Mouse (Mus musculus) liver, embryonic 13.5 days (tissue): ENCODE results near the gene Mpeg1. TPM values are rescaled to one million over a fixed set of nuclear protein-coding genes. Genes with fewer than 3 reads are reported as not detected.

ENCODE experiments used
- ATAC-seq: fragments of 200-750 bp; cut with Nextera tagmentation; 2 replicates; pipeline ENCODE4 v1.8.0; 2017; ENCODE audit warnings: low read depth, mild to moderate bottlenecking, moderate number of reproducible peaks, moderate library complexity
- DNase-seq: peaks from one replicate; pipeline ENCODE4 v3.0.0; 2022
- H3K27ac ChIP-seq: fragments of 300-500 bp; sonication (generic); 2 replicates; pipeline ENCODE4 v1.5.1; 2015; ENCODE audit warnings: moderate library complexity, mild to moderate bottlenecking, inconsistent platforms
- H3K27me3 ChIP-seq: fragments of 300-500 bp; sonication (generic); 2 replicates; pipeline ENCODE4 v1.6.1; 2015; ENCODE audit warnings: mild to moderate bottlenecking, inconsistent platforms
- H3K36me3 ChIP-seq: fragments of 300-500 bp; sonication (generic); 2 replicates; pipeline ENCODE4 v1.6.1; 2015; ENCODE audit warnings: mild to moderate bottlenecking, inconsistent platforms
- H3K4me1 ChIP-seq: fragments of 300-500 bp; sonication (generic); replicated peaks from 2 replicates; pipeline ENCODE4 v1.6.1; 2015; ENCODE audit warnings: inconsistent platforms
- H3K4me2 ChIP-seq: fragments of 300-500 bp; sonication (generic); 2 replicates; pipeline ENCODE4 v1.6.1; 2015; ENCODE audit warnings: inconsistent platforms, mild to moderate bottlenecking, moderate library complexity
- H3K4me3 ChIP-seq: fragments of 300-500 bp; sonication (generic); replicated peaks from 2 replicates; pipeline ENCODE4 v1.5.1; 2015; ENCODE audit warnings: mild to moderate bottlenecking, inconsistent platforms
- H3K9ac ChIP-seq: fragments of 300-500 bp; sonication (generic); 2 replicates; pipeline ENCODE4 v1.6.1; 2015; ENCODE audit warnings: mild to moderate bottlenecking, inconsistent platforms
- H3K9me3 ChIP-seq: fragments of 300-500 bp; sonication (generic); replicated peaks from 2 replicates; pipeline ENCODE4 v1.6.1; 2016; ENCODE audit warnings: inconsistent platforms
- WGBS: fragments of 180-500 bp; shearing (Covaris S2); methylation state at CpG from one replicate; pipeline ENCODE4 v1.1.7; 2015; ENCODE audit not compliant: insufficient replicate concordance; 5-methylcytosine and 5-hydroxymethylcytosine counted together
- polyA plus RNA-seq: library from polyadenylated mRNA; unstranded; fragments of >200 nt; fragmentation: Nextera tagmentation; extraction: Ambion mirVana; gene quantifications from 2 replicates; pipeline ENCODE4 v1.2.1, GENCODE M21; 2015

The Mpeg1 gene
- 1.0 TPM in 2 replicates for polyA plus RNA-seq

DNA sequence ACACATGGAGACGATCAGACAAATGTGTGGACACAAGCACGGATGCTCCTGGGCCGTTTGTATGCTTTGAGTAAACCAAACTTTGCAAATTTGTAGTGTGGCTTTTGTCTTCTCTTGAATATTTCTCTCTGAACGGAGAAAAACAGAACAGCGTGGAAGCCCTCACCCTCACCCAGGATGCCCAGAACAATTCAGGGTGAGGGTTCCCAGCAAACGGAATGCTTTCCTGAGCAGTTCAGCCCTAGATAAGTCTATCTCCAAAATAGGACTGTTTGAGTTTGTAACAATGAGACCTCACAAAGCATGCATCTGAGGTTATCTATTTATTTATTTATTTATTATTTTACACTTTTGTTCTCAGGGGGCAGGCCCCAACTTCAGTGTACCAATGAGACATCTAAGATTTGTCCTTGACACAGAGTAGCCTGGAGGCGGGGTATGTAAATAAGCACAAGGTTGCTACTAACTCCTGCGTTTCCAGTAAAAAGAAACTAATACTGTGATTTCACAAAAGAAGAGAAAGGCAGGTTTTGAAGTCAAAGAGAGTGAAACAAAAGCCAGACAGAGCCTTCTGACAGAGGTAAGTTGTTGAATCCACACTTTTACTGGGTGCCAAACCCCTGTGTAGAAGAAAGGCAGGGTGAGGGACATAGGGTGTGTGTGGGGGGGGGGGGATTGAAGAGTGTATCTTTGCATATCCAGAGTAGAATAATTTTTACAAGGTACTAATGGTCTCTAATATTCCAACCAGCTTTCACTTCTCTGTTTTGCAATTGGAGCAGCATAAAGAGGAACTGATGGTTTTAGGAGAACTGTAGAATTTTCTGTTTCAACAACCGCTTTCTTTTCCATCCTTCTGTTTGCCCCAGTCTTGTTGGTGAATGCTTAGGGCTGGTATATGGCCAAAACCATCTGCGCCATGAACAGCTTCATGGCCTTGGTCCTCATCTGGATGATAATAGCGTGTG, at the start of gene Mpeg1:
Mpeg1 (plus strand) TSS at position 498 of the 968 bp plus-strand sequence.
- no peak within 1 kb of the TSS for H3K4me3 ChIP-seq
- no peak for DNase-seq

DNA sequence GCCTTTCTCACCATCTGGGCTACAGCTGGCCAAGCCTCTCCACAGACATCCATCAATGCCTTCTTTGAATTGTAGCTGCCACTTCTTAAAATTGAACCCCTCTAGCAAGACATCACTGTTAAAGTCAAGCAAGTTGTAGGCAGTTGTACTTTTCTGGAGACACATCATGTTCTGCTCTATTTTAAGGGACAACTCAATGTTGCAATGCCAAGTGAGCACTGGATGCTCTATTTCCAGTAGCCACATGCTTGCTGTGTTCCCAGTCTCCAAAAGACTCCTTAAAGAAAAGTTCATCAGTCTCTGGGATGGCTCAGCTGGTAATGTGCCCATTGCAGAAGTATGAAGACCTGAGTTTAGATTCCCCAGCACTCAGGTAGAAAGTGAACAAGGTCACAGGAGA, 46.8 kb upstream of the Mpeg1 start:
- no peak for ATAC-seq
- no peaks in the 10 kb centered on the region for H3K36me3 ChIP-seq
- H3K9ac ChIP-seq, result no peak overlapping the region
- H3K4me2 ChIP-seq, result no peak overlapping the region
- no peaks in the 10 kb centered on the region for H3K27me3 ChIP-seq
- no peak overlapping the region for H3K27ac ChIP-seq
- no peaks in the 10 kb centered on the region for H3K9me3 ChIP-seq
- H3K4me3 ChIP-seq, result no peak overlapping the region
- no peak for DNase-seq
- no peaks in the 10 kb centered on the region for H3K4me1 ChIP-seq

More for the DNA sequence above, at the start of gene Mpeg1:
- no peak within 1 kb of the TSS for H3K4me2 ChIP-seq
- no peak within 1 kb of the TSS for H3K9ac ChIP-seq
- H3K27me3 ChIP-seq, result no peaks in the 10 kb centered on the region
- WGBS, result 63% methylated on average over 11 of the region's 11 CpGs
- H3K36me3 ChIP-seq, result no peaks in the 10 kb centered on the region
- H3K4me1 ChIP-seq, result no peaks in the 10 kb centered on the region
- H3K27ac ChIP-seq, result no peak within 1 kb of the TSS
- no peaks in the 10 kb centered on the region for H3K9me3 ChIP-seq
- ATAC-seq, result no peak

DNA sequence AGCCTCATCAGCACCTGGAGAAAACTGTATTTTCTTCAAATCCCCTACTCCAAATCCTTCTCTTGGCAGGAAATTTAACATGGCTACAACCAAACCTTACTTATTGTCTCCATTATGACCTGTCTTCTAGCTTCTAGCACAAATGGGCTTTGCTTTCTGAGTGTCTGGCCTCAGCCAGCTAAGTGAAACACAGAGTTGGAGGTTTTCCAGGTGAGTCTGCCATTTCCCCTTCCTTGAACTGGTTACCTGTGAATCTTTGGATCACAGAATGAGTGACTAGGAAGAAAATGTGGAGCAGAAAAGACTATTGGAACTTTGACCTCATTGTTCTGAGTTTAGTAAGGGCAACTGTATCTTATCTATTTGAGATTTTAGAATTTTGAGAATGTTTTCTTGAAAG, 43.2 kb upstream of the Mpeg1 start, which contains the start of gene Olfr1441:
Olfr1441 (plus strand) TSS at position 73 of the 400 bp plus-strand sequence.
- no peak for DNase-seq
- Histone ChIP-seq H3K27me3 (no peaks in the 10 kb centered on the region), H3K4me2 (no peak within 1 kb of the TSS), H3K4me3 (no peak within 1 kb of the TSS), H3K27ac (no peak within 1 kb of the TSS), H3K4me1 (no peaks in the 10 kb centered on the region), H3K9me3 (no peaks in the 10 kb centered on the region), H3K36me3 (no peaks in the 10 kb centered on the region), H3K9ac (no peak within 1 kb of the TSS)
- ATAC-seq, result no peak

DNA sequence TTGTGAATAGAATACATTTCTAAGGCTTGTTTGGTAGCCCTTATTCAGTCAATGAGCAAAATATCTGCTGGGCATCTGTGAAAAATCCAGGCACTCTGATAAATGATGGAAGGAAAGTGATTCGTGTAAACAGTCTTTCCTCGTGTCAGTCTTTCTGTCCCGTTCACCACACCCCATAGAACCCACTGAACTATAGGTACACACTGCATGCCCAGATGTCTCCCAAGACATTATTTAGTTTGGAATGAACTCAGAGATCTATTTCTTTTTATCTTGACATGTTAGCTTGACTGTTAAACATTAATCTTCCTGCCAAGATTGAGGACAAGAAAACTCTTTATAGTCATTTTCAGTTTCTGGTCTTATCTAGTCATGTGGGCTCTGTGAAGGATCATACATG, 42.3 kb upstream of the Mpeg1 start:
- Histone ChIP-seq H3K27ac (no peak overlapping the region), H3K27me3 (no peaks in the 10 kb centered on the region), H3K9ac (no peak overlapping the region), H3K36me3 (no peaks in the 10 kb centered on the region), H3K4me2 (no peak overlapping the region), H3K4me3 (no peak overlapping the region), H3K9me3 (no peaks in the 10 kb centered on the region), H3K4me1 (no peaks in the 10 kb centered on the region)
- no peak for ATAC-seq
- 68% methylated on average over 3 of the region's 3 CpGs for WGBS
- DNase-seq, result no peak

DNA sequence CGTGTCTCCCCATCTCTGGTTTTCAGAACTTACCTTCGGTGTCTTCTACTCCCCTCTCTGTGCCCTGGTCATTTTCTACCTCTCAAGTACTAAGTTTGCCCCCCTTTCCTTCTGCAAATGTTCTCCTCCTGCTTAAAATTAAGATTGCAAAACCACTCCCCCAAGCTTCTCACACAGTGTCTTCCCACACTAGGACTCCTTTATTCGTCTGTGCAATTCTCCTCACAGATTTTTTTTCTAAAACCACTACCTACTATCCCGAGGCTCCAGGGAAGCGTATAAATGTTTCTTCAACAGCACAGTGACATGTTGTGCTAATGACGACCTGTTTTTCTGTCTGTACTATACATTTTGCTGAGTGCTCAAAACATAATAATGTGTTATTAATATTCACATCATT, 40.0 kb upstream of the Mpeg1 start:
- Histone ChIP-seq H3K36me3 (no peaks in the 10 kb centered on the region), H3K4me1 (no peaks in the 10 kb centered on the region), H3K9me3 (no peaks in the 10 kb centered on the region), H3K4me3 (no peak overlapping the region), H3K27me3 (no peaks in the 10 kb centered on the region), H3K4me2 (no peak overlapping the region), H3K9ac (no peak overlapping the region), H3K27ac (no peak overlapping the region)
- 58% methylated on average over 6 of the region's 6 CpGs for WGBS
- no peak for ATAC-seq
- DNase-seq, result no peak

DNA sequence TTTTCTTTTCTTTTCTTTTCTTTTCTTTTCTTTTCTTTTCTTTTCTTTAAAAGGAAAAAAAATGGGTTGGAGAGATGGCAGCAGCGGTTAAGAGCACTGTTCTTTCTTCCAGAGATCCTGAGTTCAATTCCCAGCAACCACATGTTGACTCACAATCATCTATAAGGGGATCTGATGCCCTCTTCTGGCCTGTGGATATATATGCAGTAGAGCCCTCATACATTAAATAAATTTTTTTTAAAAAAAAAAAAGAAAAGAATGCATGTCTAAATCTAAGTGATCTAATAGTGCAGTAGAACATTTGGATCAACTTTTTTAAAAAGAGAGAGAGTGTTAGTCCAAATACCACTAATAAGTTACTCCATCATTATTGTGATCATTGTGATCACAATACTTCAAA, 38.9 kb upstream of the Mpeg1 start:
- no peak overlapping the region for H3K4me2 ChIP-seq
- H3K9me3 ChIP-seq, result no peaks in the 10 kb centered on the region
- DNase-seq, result no peak
- no peak overlapping the region for H3K27ac ChIP-seq
- no peak overlapping the region for H3K4me3 ChIP-seq
- WGBS, result 50% methylated on average over 1 of the region's 1 CpGs
- H3K9ac ChIP-seq, result no peak overlapping the region
- no peaks in the 10 kb centered on the region for H3K27me3 ChIP-seq
- H3K4me1 ChIP-seq, result no peaks in the 10 kb centered on the region
- no peak for ATAC-seq
- H3K36me3 ChIP-seq, result no peaks in the 10 kb centered on the region

DNA sequence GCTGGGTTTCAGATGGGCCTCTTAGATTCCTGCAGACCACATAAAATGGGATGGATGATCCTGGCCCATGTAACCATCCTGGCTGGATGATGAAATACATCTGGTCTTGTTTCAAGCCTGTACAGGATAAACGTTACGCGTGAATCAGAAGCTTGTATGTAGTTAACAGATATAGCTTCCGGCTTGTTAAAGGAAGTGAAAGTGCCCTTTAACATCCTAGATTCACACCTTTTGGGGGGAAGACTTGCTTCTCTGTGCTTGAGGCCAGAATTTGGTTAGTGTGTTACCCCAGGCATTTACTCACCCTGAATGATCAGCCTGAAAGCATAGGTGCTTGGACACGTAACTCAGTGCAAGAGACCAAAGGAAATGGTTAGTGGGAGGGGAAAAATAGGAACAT, 33.5 kb upstream of the Mpeg1 start:
- no peaks in the 10 kb centered on the region for H3K36me3 ChIP-seq
- whole genome bisulfite sequencing, result 68% methylated on average over 5 of the region's 5 CpGs
- ATAC-seq, result no peak
- DNase-seq, result no peak
- no peaks in the 10 kb centered on the region for H3K27me3 ChIP-seq
- no peak overlapping the region for H3K9ac ChIP-seq
- H3K27ac ChIP-seq, result no peak overlapping the region
- H3K4me1 ChIP-seq, result no peaks in the 10 kb centered on the region
- H3K4me2 ChIP-seq, result no peak overlapping the region
- no peak overlapping the region for H3K4me3 ChIP-seq
- H3K9me3 ChIP-seq, result no peaks in the 10 kb centered on the region

DNA sequence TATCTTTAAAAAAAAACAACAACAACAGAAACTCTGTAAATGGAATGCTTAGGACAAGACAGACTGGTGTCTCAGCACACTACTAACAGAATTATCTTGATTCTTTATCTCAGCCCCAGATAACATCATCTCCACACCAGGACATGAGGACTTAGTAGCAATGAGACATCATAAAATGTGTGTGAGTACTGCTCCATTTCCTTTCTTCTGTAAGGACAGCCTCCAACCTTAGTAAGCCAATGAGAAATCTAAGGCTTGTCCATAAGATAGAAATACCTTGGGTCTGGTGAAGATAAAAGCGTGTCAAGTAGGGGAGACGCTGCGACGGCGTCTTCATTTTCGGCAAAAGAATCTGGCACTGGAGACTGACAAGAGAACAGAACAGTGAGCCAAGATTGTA, 33.0 kb upstream of the Mpeg1 start, which contains the start of gene Pfpl:
Pfpl (plus strand) TSS at position 301 of the 400 bp plus-strand sequence.
- ATAC-seq (no peak), DNase-seq (no peak)
- Histone ChIP-seq H3K4me2 (no peak within 1 kb of the TSS), H3K36me3 (no peaks in the 10 kb centered on the region), H3K4me3 (no peak within 1 kb of the TSS), H3K27ac (no peak within 1 kb of the TSS), H3K9ac (no peak within 1 kb of the TSS), H3K27me3 (no peaks in the 10 kb centered on the region), H3K9me3 (no peaks in the 10 kb centered on the region), H3K4me1 (no peaks in the 10 kb centered on the region)
- 81% methylated on average over 6 of the region's 6 CpGs for WGBS

DNA sequence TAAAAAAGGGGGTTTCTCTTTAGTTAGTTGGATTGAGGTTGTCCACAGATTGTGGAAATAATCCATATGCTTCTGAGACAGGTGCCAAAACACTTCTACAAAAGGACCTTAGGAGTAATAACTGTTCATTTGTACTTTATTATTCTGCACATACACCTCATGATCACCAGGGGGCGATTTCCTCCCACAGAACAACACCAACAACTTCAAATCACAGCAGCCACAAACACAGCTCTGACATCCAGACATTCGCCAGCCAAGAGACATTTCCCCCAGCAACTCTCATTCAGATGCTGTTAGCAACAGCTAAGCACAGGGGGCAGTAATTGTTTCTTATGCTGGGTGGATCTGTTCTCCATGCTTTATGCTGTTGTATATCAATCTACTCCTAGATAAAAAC, 27.5 kb upstream of the Mpeg1 start:
- Histone ChIP-seq H3K36me3 (no peaks in the 10 kb centered on the region), H3K9me3 (no peaks in the 10 kb centered on the region), H3K4me3 (no peak overlapping the region), H3K27ac (no peak overlapping the region), H3K9ac (no peak overlapping the region), H3K4me1 (no peaks in the 10 kb centered on the region), H3K4me2 (no peak overlapping the region), H3K27me3 (no peaks in the 10 kb centered on the region)
- ATAC-seq (no peak), DNase-seq (no peak)
- 3% methylated on average over 2 of the region's 2 CpGs for WGBS

DNA sequence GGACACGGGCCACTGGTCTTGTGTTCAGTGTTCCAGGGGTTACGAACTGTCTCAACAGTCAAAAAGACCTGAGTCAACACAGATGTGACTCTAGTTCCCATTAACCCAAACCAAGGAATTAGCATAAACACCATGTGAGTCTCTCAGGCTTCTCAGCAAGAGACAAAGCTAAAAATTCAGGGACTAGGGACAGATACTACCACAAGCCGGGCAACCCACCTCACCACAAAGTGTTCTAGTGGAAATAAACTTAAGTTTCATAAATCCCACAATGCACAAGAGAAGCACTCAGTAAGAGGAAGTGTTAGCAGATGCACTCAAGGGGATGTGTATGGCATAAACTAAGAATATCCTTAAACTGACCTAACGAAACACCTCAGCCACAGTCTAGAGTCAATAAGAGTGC, 25.6 kb upstream of the Mpeg1 start:
- ATAC-seq, result peak; percentile 43
- H3K9me3 ChIP-seq, result no peaks in the 10 kb centered on the region
- no peak overlapping the region for H3K9ac ChIP-seq
- H3K4me3 ChIP-seq, result no peak overlapping the region
- H3K4me2 ChIP-seq, result no peak overlapping the region
- H3K27ac ChIP-seq, result no peak overlapping the region; the same call in 1 of the 2 replicates
- 35% methylated on average over 4 of the region's 4 CpGs for WGBS
- DNase-seq, result no peak
- H3K27me3 ChIP-seq, result no peaks in the 10 kb centered on the region
- H3K4me1 ChIP-seq, result no peaks in the 10 kb centered on the region
- H3K36me3 ChIP-seq, result no peaks in the 10 kb centered on the region

DNA sequence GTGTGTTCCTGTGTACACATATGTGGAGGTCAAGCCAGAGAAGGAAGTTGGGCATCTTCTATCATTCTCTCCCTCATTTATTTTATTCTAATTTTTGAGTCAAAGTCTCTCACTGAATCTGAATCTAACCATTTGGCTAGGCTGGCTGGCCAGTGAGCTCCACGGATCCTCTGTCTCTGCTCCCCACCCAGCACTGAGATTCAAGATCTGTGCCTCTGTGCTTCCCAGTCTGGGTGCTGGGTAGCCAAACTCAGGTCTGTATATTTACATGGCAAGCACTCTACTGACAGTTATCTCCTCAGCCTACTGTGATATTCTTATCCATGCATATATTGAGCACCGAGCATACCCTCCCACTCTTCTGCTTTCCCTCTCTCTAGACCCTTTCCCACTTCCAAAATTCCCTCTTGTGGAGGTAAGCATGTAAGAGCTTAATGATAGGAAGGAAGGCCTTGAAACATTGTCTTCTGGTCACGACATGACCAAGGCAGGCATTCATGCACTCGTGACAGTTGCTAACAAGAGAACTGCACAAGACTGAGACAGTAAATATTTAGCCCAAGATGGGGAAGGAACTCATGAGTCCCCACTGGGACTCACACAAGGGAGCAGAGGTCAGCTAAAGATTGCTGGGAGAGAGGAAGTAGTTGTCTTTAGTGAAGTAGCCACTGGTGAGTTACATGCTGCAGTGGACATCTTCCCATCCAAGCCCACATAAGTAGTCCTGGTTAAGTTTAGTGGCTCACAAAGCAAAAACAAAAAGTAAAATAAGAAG, 24.6 kb upstream of the Mpeg1 start:
- H3K27ac ChIP-seq, result no peak overlapping the region
- no peak for ATAC-seq

More for the DNA sequence above, 24.6 kb upstream of the Mpeg1 start:
- Histone ChIP-seq H3K4me1 (no peaks in the 10 kb centered on the region), H3K9ac (no peak overlapping the region), H3K4me3 (no peak overlapping the region), H3K4me2 (no peak overlapping the region), H3K36me3 (no peaks in the 10 kb centered on the region), H3K9me3 (no peaks in the 10 kb centered on the region), H3K27me3 (no peaks in the 10 kb centered on the region)
- no peak for DNase-seq
- WGBS, result 39% methylated on average over 4 of the region's 4 CpGs
